Mouse (Mus musculus): Measurements from ENCODE around the gene Olfr1312.
"Not testable (repeated sequence)": the region's sequence is repeated elsewhere in the genome, so short reads cannot be mapped to it uniquely, and the experiment has no call there.

The Olfr1312 gene

GRCm38 (mm10) chr2:112050138-112050537, at the start of gene Olfr1312:
TSS of gene Olfr1312 (minus strand) at chr2:112050238.
- DNase-seq, result no peak

- no peak for DNase-seq
Observed at GRCm38 (mm10) chr2:112096681-112097080, 46.6 kb upstream of the Olfr1312 start, which contains the start of gene Olfr1314. TSS of gene Olfr1314 (minus strand) at chr2:112096781.

- no peak for DNase-seq
Observed at GRCm38 (mm10) chr2:112077743-112078142, 27.7 kb upstream of the Olfr1312 start, which contains the start of gene Olfr1313. TSS of gene Olfr1313 (minus strand) at chr2:112077843.

GRCm38 (mm10) chr2:112026971-112027370, 23.1 kb downstream of the Olfr1312 start:
- DNase-seq, result not testable (repeated sequence)

- no peak for DNase-seq
Observed at GRCm38 (mm10) chr2:112024312-112024711, 25.7 kb downstream of the Olfr1312 start, which contains the start of gene Olfr1311. TSS of gene Olfr1311 (minus strand) at chr2:112024412.

GRCm38 (mm10) chr2:112014900-112015299, 35.1 kb downstream of the Olfr1312 start:
- DNase-seq, result no peak

- DNase-seq, result no peak
Observed at GRCm38 (mm10) chr2:112012608-112013007, 37.4 kb downstream of the Olfr1312 start, which contains the start of gene Olfr1310. TSS of gene Olfr1310 (minus strand) at chr2:112012708.

- no peak for DNase-seq
Observed at GRCm38 (mm10) chr2:111990181-111990580, 59.9 kb downstream of the Olfr1312 start, which contains the start of gene Olfr1309. TSS of gene Olfr1309 (minus strand) at chr2:111990281.

Data from thymus, postnatal 4 days (tissue).